Mouse (Mus musculus) heart, postnatal 14 days (tissue): ENCODE results near the gene Pip4k2c. TPM values are rescaled to one million over a fixed set of nuclear protein-coding genes. Genes with fewer than 3 reads are reported as not detected.

Experiments used
- DNase-seq, 2 experiments: peaks; one replicate each; pipeline ENCODE4 v3.0.0; 2021 to 2022
- intact Hi-C: fragments of 180-260 bp; cut with DNase I; formaldehyde crosslinking; loops from one replicate; pipeline ENCODE4 v1.15.1; 2025
- total RNA-seq, 2 experiments: library from RNA; stranded (reverse); gene quantifications; 2 replicates each; pipeline ENCODE4 v1.2.3; 2021

Pip4k2c gene
- total RNA-seq, 2 experiments from 2014 or later: 22.8 to 23.1 TPM

GRCm38 (mm10) chr10:127190398-127191190 is 20.8 kb downstream of the Pip4k2c start:
- intact Hi-C loops: no loop called here
- DNase-seq: no peak

GRCm38 (mm10) chr10:127189651-127190381 is 21.6 kb downstream of the Pip4k2c start, which contains the start of gene Arhgef25:
Arhgef25 (minus strand) TSS chr10:127190083.
- DNase-seq: peak; percentile 72 to 73
- intact Hi-C loops: no loop called here

GRCm38 (mm10) chr10:127189116-127189650 is 22.2 kb downstream of the Pip4k2c start:
- intact Hi-C loops: no loop called here
- DNase-seq: peak; percentile 63 to 74

GRCm38 (mm10) chr10:127188465-127189115 is 22.8 kb downstream of the Pip4k2c start:
- peak; percentile 69 to 82 for DNase-seq
- intact Hi-C loops: no loop called here

- DNase-seq: no peak
- intact Hi-C loops: no loop called here
Measured at GRCm38 (mm10) chr10:127188079-127188453, 23.3 kb downstream of the Pip4k2c start.

GRCm38 (mm10) chr10:127187371-127188078 is 23.9 kb downstream of the Pip4k2c start:
- intact Hi-C loops: no loop called here
- DNase-seq: no peak

GRCm38 (mm10) chr10:127186451-127186850 is 24.9 kb downstream of the Pip4k2c start:
- DNase-seq: no peak
- intact Hi-C loops: no loop called here

- no peak for DNase-seq
- intact Hi-C loops: no loop called here
Measured at GRCm38 (mm10) chr10:127185506-127185905, 25.9 kb downstream of the Pip4k2c start.

- intact Hi-C loops: no loop called here
Measured at GRCm38 (mm10) chr10:127185101-127185500, 26.3 kb downstream of the Pip4k2c start.

GRCm38 (mm10) chr10:127183759-127184158 is 27.6 kb downstream of the Pip4k2c start:
- peak in 1 of 2 experiments; percentile 47 for DNase-seq
- intact Hi-C loops: no loop called here

More at GRCm38 (mm10) chr10:127185101-127185500, 26.3 kb downstream of the Pip4k2c start:
- no peak for DNase-seq

GRCm38 (mm10) chr10:127182624-127183023 is 28.8 kb downstream of the Pip4k2c start:
- DNase-seq: no peak

GRCm38 (mm10) chr10:127181566-127181965 is 29.8 kb downstream of the Pip4k2c start:
- peak in 1 of 2 experiments; percentile 54 for DNase-seq
- intact Hi-C loops: no loop called here

More at GRCm38 (mm10) chr10:127182624-127183023, 28.8 kb downstream of the Pip4k2c start:
- intact Hi-C loops: no loop called here

- intact Hi-C loops: loop anchor here (1.0 kb wide), 1 partner anchor 48 kb away; no protein-coding TSS in a partner anchor
- DNase-seq: no peak
Measured at GRCm38 (mm10) chr10:127180695-127181047, 30.7 kb downstream of the Pip4k2c start.

GRCm38 (mm10) chr10:127179871-127180694 is 31.3 kb downstream of the Pip4k2c start, which contains the start of gene Slc26a10:
Slc26a10 (minus strand) TSS chr10:127180645.
- peak in 1 of 2 experiments; percentile 44 for DNase-seq
- intact Hi-C loops: loop anchor here (1.0 to 2.0 kb wide), 2 partner anchors 15 to 48 kb away; partner anchors contain the start of gene Dtx3

- DNase-seq: peak in 1 of 2 experiments; percentile 19
- intact Hi-C loops: loop anchor here (2.0 kb wide), 1 partner anchor 16 kb away; the partner anchor contains the start of gene Dtx3
Measured at GRCm38 (mm10) chr10:127178286-127179027, 32.9 kb downstream of the Pip4k2c start.

- intact Hi-C loops: loop anchor here (1.0 to 2.0 kb wide), 2 partner anchors 17 to 50 kb away; partner anchors contain the start of gene Dtx3
- DNase-seq: peak; percentile 81 to 88
Measured at GRCm38 (mm10) chr10:127177719-127178118, 33.7 kb downstream of the Pip4k2c start.

GRCm38 (mm10) chr10:127177235-127177634 is 34.1 kb downstream of the Pip4k2c start:
- intact Hi-C loops: loop anchor here (1.0 kb wide), 1 partner anchor 50 kb away; no protein-coding TSS in a partner anchor
- DNase-seq: no peak

GRCm38 (mm10) chr10:127176756-127177155 is 34.6 kb downstream of the Pip4k2c start:
- no peak for DNase-seq
- intact Hi-C loops: loop anchor here (1.0 kb wide), 1 partner anchor 51 kb away; no protein-coding TSS in a partner anchor
